Mouse (Mus musculus) cerebellum, postnatal 4 days (tissue): ENCODE measurements around the gene Dcun1d3.

ENCODE experiments used
- DNase-seq, 2 experiments: peaks; one replicate each; pipeline ENCODE4 v3.0.0; 2022; ENCODE audit warnings: low spot score in 2 of 2, mixed read lengths in 1 of 2

The Dcun1d3 gene

DNA sequence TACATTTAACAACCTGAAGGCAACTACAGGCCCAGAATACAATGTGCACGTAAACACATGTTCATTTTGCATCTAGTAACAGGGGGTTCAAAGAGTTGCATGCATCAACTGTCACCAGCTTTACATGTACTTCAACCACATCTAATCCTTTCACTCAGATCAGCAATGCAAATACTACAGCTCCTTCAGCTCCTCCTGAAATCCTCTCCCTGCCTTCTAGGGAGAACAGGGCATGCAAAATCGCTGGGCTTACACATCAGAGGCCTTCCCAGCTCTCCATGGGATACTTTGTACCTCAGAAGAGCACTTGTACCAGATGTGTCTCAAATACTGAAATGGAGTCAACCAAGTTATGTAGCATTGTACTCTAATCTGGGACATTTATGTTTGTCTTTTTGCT lies 23.0 kb downstream of the Dcun1d3 start:
- DNase-seq: no peak

DNA sequence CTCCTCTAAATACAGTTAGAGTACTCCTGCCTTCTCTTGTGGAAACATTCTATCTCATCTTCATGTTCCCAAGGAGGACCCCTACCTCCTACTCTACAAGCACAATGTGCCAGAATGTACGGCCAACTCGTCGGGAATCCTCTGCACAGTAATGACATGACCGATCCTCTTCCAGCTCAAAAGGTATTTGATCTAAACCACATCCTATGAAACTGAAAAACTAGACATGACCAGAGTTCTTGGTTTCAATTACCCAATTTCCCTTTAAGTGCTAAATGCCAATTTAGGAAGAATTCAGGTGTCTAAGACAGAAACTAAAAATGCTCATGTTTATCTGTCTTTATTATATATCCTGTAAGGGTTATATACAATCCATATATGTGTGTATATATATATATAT lies 23.9 kb downstream of the Dcun1d3 start:
- DNase-seq: no peak

DNA sequence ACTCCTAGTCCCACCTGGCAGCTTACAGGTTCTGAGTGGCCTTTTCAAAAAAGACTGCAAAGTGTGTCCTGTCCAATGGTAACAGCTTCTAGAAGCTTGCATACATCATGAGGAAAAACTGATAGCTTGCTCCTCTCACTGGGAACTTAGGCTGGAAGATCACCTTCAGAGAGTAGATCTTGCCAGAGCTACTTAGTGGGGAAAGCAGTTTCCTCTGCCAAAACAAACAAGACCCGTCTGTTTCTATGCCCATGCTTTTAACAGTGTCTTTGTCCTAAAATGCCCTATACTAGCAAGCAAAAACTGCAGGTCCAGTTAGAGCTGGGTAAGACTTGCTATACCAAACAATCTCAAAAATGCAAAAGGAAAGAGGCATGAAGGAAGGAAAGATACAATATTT lies 30.0 kb downstream of the Dcun1d3 start:
- no peak for DNase-seq

DNA sequence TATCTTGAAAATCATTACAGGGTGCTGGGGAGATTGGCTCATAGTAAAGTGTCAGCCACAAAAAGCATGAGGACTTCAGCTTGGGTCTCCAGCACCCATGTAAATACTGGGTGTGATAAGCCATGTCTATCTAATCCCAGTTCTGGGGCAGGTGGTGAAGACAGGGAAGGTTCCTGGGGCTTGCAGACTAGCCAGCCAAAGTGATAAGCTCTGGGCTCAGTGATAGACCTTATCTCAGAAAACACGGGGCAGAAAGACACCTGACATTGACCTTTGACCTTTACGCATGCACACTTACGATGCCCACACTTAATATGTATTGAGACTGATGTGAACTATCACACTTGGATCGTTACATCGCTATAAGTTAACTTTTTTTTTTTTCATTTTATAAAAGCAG lies 31.6 kb downstream of the Dcun1d3 start:
- no peak for DNase-seq

DNA sequence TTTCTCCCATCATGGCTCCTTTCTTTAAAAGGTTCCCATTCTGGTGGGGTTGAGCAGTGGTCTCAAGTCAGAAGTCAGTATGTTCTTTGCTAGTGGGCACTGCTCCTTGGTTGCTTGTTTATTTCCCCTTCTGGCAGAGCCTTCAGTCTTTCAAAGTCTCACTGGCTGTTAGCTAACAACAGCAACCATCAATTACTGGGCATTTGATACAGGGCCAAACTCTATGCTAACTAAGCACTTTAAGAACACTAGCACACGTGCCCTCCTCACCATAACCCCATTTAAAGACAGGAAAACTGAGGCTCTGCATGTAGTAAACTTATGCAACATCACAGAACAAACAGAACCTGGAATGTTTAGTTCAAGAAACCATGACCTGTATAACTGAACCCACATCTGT lies 33.9 kb downstream of the Dcun1d3 start:
- DNase-seq: no peak

DNA sequence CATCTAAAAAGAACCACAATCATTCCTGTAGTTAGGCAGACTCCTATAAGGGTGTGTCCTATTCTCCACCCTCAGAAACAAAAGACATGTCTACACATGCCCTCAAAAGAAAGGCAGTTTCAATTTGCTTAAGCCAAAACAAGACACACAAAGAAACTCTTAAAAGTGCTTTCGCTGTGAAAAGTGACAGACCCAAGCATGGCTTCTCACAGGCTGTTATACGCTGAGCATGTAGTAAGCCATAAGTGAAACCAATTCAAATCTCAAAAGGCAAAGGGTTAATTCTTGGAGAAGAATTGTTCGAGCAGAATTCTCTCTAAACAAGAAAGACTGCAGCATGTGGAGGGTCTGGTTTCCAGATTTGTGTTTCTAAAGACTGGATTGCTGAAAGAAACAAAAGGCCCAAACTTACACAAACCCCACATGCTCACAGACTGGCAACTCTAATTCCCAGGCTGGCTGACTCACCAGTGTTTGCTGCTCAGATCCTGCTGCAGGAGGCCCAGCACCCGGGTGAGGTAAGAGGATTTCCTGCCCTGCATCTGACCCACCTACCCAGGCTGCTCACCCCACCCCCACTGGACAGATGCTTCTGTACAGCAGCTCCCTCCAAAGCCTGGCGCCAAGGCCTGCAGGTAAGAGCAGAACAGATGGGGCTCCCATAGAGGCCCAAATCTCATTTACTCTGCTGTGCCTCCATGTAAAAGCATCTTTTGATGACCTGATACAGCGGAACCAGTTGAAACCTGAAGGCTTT lies 34.6 kb downstream of the Dcun1d3 start:
- peak in 1 of 2 experiments; percentile 5 for DNase-seq

DNA sequence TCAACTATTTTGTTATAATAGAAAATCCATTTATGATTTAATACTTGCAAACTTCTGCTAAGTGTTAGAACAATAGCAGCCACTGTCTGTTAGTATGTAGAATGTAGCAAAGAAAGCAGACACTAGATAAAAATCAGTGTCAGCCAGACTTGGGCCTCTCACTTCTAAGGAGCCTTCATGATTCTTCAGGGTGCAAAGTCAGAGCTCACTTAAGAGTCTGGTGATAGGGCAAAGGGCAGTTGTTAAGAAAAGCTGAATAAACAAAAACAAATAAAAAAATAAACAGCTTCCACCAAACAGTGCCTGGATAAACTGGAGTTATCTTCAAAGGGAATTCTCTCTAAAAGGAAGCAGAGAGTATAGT lies 35.1 kb downstream of the Dcun1d3 start:
- no peak for DNase-seq

DNA sequence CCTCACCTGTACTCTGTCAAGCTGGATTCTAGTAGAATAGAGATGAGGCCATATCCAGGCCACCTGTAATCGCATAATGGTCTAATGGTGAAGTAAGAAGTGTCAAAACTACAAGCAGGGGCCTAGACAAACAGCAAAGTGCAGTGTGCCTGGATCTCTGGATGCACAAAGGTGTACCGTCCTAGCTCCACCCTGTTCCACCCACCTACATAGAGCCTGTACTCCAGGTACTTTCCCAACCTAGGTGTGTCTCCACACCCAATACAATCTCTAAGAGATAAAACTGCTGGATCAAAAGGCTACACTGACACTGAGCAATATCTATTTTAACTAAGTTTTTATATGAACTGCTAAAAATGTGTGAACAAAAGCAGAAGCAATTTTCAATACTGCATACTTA lies 35.5 kb downstream of the Dcun1d3 start:
- no peak for DNase-seq

DNA sequence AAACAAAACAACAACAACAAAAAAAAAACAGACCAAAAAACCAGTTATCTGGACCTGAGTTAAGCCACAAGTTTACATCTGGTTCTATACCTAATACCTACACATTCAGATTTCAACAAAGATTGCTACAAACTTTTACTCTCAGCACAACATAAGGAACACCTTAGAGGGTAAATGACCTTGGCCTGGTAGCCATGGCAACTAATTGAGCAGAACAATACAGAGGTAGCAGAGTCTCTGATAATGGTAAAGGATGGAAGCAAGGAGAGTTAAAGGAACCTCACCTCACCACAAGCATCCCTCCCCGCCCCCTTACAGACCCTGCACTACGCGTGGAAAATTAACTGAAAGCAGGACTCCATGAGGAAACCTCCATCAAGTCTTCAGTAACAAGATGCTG lies 36.0 kb downstream of the Dcun1d3 start:
- no peak for DNase-seq

DNA sequence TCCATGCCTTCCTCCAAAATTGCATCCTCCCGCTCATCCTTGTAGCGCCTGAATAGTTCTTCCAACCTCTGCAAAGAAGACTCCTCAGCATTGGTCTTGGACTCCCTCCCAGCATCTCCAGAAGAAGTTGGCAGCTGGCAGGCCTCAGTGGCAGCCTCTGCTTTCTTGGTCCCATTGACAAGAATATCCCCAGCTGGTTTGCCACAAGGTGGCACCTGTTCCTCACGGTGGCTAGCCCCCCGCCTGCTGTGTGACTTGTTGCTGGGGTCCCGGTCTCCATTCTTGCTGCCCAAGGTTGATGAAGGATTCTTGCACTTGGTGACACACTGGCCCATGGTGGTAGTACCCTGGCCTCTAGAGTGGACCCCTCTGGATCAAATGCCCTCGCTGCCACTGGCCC lies 36.6 kb downstream of the Dcun1d3 start:
- DNase-seq: no peak

DNA sequence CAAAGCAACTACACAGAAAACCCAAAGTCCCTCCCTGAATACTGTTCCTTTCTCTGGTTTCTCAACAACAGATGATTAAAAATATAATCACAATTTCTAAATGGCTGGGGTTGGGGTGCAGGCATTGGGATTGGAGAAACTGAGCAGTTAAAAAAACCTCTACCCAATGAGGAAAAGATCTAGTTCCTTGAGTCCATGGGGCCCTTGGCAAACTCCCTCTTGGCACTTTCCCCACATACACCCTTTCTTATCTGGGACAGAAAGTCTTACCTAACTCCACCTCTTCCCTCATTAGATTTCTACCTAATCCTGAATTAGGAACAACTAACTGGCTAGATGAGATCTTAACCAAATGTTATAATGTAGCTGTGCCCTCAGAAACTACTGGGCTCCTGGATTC lies 41.1 kb downstream of the Dcun1d3 start:
- no peak for DNase-seq

DNA sequence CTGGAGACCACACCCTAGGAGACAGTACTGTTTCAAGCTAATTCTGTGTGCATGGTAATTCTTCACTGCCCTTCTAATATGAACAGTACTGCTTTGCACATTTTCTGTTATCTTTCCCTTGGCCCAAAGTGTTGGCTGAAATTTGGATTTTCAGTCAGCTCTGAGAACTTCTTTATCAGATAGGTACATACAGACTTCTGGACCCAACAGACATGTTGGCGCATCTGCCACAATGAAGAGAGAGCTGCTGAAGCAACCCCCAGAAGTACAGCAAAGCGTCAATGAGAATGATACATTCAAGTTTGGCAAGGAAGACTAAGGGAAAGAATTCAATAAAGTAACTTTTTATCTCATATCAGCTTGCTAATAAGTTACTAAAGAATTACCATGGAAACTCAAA lies 41.7 kb downstream of the Dcun1d3 start:
- no peak for DNase-seq

DNA sequence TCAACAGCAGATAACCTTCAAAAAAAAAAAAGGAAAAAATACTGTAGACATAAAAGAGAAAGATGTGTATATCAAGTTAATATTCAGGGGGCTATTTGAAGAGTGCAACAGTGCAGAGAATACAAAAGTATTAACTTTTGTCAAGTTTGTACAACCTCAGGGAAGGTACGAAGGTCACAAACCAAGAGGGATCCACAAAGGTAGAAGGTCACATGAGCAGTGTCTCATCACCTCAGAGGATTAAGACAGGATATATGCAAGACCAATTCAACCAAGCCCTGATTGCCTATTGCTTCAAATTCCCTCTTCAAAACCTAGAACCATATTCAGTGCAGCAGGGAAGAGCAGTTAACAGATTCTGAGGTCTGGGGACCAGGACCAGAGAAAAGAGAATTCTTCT lies 42.9 kb downstream of the Dcun1d3 start:
- no peak for DNase-seq

DNA sequence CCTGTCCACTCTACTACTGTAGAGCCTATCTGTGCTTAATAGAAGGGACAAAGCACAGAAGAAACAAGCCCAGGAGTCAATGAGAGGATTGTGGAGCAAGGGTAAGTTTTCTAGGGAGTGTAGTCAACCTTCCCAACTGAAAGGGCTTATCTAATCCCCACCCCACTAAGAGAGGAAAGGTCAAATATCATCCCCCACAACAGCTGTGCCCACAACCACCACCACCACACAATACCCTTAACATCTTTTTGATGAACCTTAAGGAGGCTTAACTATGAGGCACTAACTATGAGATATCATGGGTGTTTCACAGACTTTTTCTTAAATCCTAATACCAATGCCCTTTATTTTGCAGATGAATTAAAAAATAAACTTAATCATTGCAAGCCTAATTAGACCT lies 43.6 kb downstream of the Dcun1d3 start:
- DNase-seq: no peak

DNA sequence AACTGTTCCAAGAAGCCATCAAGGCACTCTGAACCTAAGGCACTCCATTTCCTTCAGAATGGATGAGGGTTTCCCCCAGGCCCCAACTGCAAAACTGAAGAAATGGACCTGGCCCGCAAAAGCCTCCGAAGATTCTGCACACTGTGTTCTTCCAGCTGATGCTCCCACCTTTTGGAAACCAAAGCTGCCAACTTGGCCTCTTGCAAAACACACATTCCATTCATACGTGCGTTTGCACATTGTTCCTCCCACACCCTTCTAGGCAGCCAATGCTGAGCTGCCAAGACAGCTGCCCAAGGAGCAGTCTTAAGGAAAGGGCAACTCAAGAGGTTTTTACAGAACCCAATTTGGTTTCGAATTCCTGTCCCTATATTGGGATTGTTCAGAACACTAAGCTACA lies 45.4 kb downstream of the Dcun1d3 start:
- DNase-seq: no peak

DNA sequence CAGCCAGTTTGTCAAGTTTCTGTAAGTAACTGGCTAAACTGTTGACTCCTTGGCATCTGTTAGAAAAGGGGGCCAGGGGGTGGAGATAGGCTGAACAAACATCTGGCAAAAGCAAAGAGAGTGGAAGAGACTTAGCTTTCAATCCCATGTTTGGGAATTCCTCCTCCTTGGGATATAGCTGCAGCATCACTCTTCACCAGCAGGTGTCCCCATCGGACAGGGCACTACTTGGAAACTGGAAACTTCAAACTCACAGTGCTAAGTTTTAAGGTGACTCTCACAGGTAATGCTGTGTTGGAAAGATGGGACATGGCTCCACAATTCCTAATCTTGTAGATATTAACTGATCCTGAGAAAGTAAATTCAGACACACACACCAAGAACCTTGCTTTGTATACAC lies 47.0 kb downstream of the Dcun1d3 start:
- peak; percentile 47 to 74 for DNase-seq

DNA sequence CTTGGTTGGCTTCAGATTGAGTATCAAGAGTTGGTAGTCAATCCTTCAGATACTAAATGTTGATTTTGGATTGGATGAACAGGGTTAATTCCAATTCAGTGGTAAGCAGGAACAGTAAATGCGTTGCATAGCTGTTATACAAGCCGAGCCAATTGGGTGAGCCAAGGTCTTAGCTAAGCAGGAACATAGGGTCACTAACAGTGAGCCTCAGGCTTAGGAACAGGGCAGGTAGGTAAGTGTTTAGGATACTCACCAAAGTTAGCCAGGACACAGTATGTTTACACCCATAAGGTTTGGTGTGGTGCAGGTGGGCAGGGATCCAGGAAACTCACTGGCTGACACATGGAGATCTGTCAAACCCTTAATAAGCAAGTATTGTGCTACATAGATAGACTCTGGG lies 48.7 kb downstream of the Dcun1d3 start:
- no peak for DNase-seq

DNA sequence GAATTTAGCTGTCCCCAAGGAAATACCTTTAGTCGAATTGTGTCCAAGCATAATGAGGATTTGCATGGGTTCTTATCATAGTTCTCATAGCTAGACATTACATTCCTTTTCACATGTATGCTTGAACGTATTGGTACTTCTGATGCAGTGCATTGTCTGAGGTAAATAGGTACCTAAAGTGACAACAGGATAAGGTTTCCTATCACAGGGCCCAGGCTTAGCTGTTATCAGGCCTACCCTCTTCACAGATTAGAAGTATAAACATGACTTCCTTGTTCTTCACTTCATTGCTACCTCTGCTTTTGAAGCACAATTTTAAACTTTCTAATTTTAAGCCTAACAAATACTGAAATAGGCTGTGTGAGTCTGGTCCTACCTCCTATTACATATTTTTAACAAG lies 50.6 kb downstream of the Dcun1d3 start:
- DNase-seq: no peak

DNA sequence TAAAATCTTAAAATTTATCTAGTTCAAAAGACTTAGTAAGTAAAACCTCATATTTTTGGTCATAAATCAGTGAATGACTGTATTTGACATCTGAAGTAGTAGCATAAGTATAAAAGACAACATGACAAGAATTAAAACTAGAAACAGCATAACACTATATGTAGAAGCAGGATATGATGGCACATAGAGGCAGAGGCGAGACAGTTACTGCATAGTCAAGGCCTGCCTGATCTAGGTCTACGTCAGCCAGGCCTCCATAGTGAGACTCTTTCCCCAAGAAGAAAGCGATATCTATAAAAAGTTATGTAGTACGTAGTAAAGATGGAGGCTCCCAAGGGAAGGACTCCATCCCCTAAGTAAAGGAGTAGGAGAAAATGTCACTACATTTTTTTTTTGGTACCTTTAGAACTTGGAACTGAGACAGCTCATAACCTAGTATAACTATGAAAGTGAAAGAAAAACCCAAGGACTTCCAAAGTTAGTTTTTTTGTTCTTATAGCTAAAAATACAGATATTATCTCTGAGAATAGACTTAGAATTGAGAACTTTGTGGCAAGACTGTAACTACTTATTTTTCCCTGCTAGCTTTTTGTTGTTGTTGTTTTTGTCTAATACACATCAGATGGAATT lies 54.2 kb downstream of the Dcun1d3 start:
- DNase-seq: no peak

DNA sequence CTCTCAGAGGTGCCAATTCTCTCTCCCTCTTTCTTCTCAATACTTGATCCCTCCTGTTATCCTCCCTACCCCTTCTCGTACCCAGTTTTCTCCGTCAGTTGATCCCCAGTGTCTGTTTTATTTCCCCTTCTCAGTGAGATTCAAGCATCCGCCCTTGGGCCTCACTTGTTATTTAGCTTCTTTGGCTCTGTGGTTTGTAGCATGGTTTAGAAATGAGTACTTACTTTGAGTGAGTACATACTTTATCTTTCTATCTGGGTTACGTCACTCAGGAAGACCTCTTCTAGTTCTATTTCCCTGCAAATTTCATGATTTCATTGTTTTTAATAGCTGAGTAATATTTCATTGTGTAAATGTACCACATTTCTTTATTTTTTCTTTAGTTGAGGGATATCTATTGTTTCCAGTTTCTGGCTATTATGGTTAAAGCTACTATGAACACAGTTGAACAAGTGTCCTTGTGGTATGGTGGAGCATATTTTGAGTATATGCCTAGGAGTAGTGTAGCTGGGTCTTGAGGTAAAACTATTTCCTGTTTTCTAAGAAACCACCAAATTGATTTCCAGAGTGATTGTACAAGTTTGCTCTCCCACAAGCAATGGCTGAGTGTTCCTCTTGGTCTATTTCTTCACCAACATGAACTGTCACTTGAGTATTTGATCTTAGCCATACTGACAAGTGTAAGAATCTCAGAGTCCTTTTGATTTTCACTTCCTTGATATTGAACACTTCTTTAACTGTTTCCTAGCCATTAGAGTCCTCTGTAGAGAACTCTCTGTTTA lies 59.9 kb downstream of the Dcun1d3 start:
- DNase-seq: no peak

DNA sequence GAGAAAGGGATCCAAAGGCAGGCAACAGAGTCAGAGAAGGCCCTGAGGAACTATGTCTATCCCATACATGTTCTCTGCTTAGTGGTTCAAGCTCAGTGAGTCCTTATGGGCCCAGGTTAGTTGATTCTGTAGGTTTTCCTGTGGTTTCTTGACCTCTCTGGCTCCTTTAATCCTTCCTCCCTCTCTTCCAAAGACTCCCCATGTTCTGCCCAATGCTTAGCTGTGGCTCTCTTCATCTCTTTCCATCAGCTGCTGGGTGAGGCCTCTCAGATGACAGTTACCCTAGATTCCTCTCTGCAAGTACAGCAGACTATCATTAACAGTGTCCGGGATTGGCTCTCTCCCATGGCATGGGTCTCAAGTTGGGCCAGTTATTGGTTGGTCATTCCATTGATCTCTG lies 60.7 kb downstream of the Dcun1d3 start:
- no peak for DNase-seq

DNA sequence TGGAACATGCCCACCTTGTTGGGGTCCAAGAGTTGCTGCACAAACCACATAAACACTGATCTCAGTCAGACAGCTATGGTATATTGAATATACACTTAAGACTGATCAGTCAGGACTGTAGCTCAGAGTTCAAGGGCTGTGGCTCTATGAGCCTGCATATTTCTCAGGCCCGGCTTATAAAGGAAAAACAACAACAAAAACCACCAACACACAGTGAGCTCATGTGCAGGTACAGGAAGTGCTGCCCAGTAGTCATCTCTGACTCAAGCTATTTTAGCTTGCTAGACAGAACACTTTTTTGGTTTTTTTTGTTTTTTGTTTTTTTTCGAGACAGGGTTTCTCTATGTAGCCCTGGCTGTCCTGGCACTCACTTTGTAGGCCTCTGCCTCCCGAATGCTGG lies 87.4 kb downstream of the Dcun1d3 start:
- no peak for DNase-seq

DNA sequence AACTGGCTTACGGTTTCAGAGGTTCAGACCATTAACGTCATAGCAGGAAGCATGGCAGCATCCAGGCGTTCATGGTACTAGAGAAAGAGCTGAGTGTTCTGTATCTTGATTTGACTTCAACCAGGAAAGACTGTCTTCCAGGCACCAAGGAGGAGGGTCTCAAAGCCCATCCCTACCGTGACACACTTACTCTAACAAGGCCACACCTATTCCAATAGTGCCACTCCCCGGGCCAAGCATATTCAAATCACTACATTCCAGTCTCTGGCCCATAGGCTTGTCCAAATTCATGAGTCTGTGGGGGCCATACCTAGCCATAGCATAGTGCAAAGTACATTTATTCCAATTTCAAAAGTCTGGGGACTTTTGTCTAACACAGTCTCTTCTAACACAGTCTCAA lies 88.7 kb downstream of the Dcun1d3 start:
- no peak for DNase-seq
